24 mouse cellular contexts compared by ENCODE assay signal in the genomic region with DNA sequence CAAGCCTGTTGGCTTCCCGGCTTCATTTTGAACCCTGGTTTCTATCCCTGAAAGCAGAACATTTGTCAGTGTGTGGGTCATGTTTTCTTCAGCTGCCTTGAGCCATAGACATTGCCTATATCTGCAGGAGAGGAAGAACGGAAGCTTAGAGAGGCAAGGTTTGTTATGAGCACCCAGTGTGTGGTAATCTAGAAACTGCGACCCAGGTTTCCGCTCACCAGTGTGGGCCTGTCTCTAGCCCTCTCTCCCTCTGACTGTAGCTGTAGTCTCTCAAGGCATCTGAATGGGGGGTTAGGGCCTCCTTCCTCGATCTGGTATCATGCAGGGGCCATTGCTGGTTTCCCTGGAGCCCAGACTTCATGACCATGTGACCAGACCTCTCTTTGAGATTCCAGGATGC. TPM values are rescaled to one million over a fixed set of nuclear protein-coding genes. Genes with fewer than 3 reads are reported as not detected.
A peak's percentile ranks its signal among the peaks of the same experiment; 100 is the strongest.
DNase-seq lines count a peak whose midpoint lies in the region; ATAC-seq and TF ChIP-seq lines count a peak whose summit lies in the region.
"Had no signal": no experiment of that assay in that cellular context is flagged by ENCODE, and none has a peak within 500 bp of the region (broad histone marks: within the 10 kb centered on the region; RNA-seq: fewer than 3 reads in every experiment).

No protein-coding gene starts in this region.

- no peak overlapping the region for H3K4me3 ChIP-seq in cerebellum, adult 2 months (replicated peaks; ENCODE audit: insufficient read depth, low read depth, low read length)
- H3K4me3 ChIP-seq in limb, embryonic 12.5 days (replicated peaks), result no peak overlapping the region
- H3K4me3 ChIP-seq in limb, embryonic 10.5 days, result no peak overlapping the region
- H3K4me3 ChIP-seq in embryonic facial prominence, embryonic 10.5 days, result no peak overlapping the region
- H3K4me3 ChIP-seq: embryonic facial prominence, embryonic 12.5 days; forebrain, embryonic 15.5 days; left cerebral cortex, adult 2 months; midbrain, embryonic 10.5 days had no signal

- TF ChIP-seq CTCF in cerebellum, adult 2 months (IDR thresholded peaks at IDR 0.05; ENCODE audit: borderline replicate concordance, insufficient read depth, low read depth, low read length), result no peak

- no peak for DNase-seq in cerebellum, adult 2 months
- DNase-seq in cerebellum, postnatal 10 days, result no peak
- no peak for DNase-seq in limb, embryonic 10.5 days (ENCODE audit: low spot score)
- DNase-seq in embryonic facial prominence, embryonic 10.5 days (ENCODE audit: low spot score), result no peak
- no peak for DNase-seq in lung, postnatal 36 days
- no peak for DNase-seq in gastrocnemius, postnatal 4 days (ENCODE audit: low spot score in 2 of 2)
- DNase-seq: adrenal gland, postnatal 14 days; cerebellum, adult 8-10 months; gastrocnemius, postnatal 36 days; heart, postnatal 36 days; kidney, adult 8-10 months; kidney, postnatal 4 days; layer of hippocampus, adult 9-11 months; left cerebral cortex, postnatal 4 days; lung, adult 18-20 months; lung, postnatal 4 days; retina, postnatal 1 day had no signal

- 83% methylated on average over 5 of the region's 5 CpGs for WGBS in cerebellum, adult 2 months
- 81% methylated on average over 5 of the region's 5 CpGs for WGBS in limb, embryonic 12.5 days
- 85% methylated on average over 5 of the region's 5 CpGs for WGBS in limb, embryonic 10.5 days
- 85% methylated on average over 5 of the region's 5 CpGs for WGBS in embryonic facial prominence, embryonic 10.5 days

- peaks cover 57% of the 10 kb centered on the region for H3K4me1 ChIP-seq in cerebellum, adult 2 months (ENCODE audit: control insufficient read depth, insufficient read depth, low read length)
- peaks cover 39% of the 10 kb centered on the region for H3K4me1 ChIP-seq in limb, embryonic 12.5 days (replicated peaks)
- H3K4me1 ChIP-seq in limb, embryonic 10.5 days, result peaks cover 60% of the 10 kb centered on the region
- H3K4me1 ChIP-seq in embryonic facial prominence, embryonic 10.5 days, result peaks cover 76% of the 10 kb centered on the region

- 0 out of 2 replicates have a peak overlapping the region, but pooled peaks have one; percentile 19 for H3K9ac ChIP-seq in limb, embryonic 12.5 days (replicated peaks)
- H3K9ac ChIP-seq: embryonic facial prominence, embryonic 12.5 days; forebrain, embryonic 15.5 days had no signal

- H3K9me3 ChIP-seq in limb, embryonic 12.5 days, result no peaks in the 10 kb centered on the region
- no peaks in the 10 kb centered on the region for H3K9me3 ChIP-seq in limb, embryonic 10.5 days (replicated peaks)
- no peaks in the 10 kb centered on the region for H3K9me3 ChIP-seq in embryonic facial prominence, embryonic 10.5 days
- H3K9me3 ChIP-seq: embryonic facial prominence, embryonic 12.5 days; forebrain, embryonic 15.5 days; G1E; midbrain, embryonic 10.5 days had no signal

- H3K36me3 ChIP-seq in limb, embryonic 12.5 days, result no peaks in the 10 kb centered on the region
- no peaks in the 10 kb centered on the region for H3K36me3 ChIP-seq in limb, embryonic 10.5 days
- H3K36me3 ChIP-seq in embryonic facial prominence, embryonic 10.5 days (replicated peaks), result no peaks in the 10 kb centered on the region; the same call in 1 of the 2 replicates
- H3K36me3 ChIP-seq: embryonic facial prominence, embryonic 12.5 days; forebrain, embryonic 15.5 days; midbrain, embryonic 10.5 days had no signal

- TF ChIP-seq POLR2A in cerebellum, adult 2 months (IDR thresholded peaks at IDR 0.05; ENCODE audit: borderline replicate concordance, insufficient read depth, low read length), result no peak

- H3K4me2 ChIP-seq in limb, embryonic 12.5 days, result no peak overlapping the region
- H3K4me2 ChIP-seq: embryonic facial prominence, embryonic 12.5 days; forebrain, embryonic 15.5 days had no signal

- no peak for ATAC-seq in limb, embryonic 12.5 days (ENCODE audit: insufficient number of reproducible peaks, insufficient read depth, low FRiP score, low TSS enrichment, low read depth)
- ATAC-seq in megakaryocyte, adult 5-6 weeks (ENCODE audit: poor library complexity, severe bottlenecking), result peak; percentile 29
- ATAC-seq: forebrain, embryonic 15.5 days had no signal

- no peaks in the 10 kb centered on the region for H3K27me3 ChIP-seq in cerebellum, adult 2 months (ENCODE audit: control insufficient read depth, insufficient read depth, low read length)
- no peaks in the 10 kb centered on the region for H3K27me3 ChIP-seq in limb, embryonic 12.5 days
- no peaks in the 10 kb centered on the region for H3K27me3 ChIP-seq in limb, embryonic 10.5 days (ENCODE audit: low read depth, poor library complexity, severe bottlenecking)
- H3K27me3 ChIP-seq in embryonic facial prominence, embryonic 10.5 days (replicated peaks; ENCODE audit: low read depth, poor library complexity, severe bottlenecking), result no peaks in the 10 kb centered on the region
- H3K27me3 ChIP-seq: embryonic facial prominence, embryonic 12.5 days; forebrain, embryonic 15.5 days had no signal

- peak overlapping the region; percentile 43; the same call in 1 of the 2 replicates for H3K27ac ChIP-seq in cerebellum, adult 2 months (ENCODE audit: insufficient read depth, low read length)
- H3K27ac ChIP-seq in limb, embryonic 12.5 days, result no peak overlapping the region
- no peak overlapping the region for H3K27ac ChIP-seq in limb, embryonic 10.5 days
- peak overlapping the region; percentile 24; the same call in 1 of the 2 replicates for H3K27ac ChIP-seq in embryonic facial prominence, embryonic 10.5 days (replicated peaks)
- H3K27ac ChIP-seq: forebrain, embryonic 15.5 days; left cerebral cortex, adult 2 months had no signal

RNA-seq across cellular contexts. Expression of a gene that starts 29.1 kb away (rescaled TPM):
- polyA plus RNA-seq in cerebellum, adult 2 months (2012; rRNA removed), result 47.6 and 49.5 TPM in 2 replicates
- 7.3 and 7.8 TPM in 2 replicates for polyA plus RNA-seq in limb, embryonic 12.5 days (2016; fragmentation: Nextera tagmentation; extraction: Ambion mirVana)
- polyA plus RNA-seq in limb, embryonic 10.5 days (2016; fragmentation: Nextera tagmentation; extraction: Ambion mirVana), result 8.7 and 9.0 TPM in 2 replicates
- 8.6 and 9.0 TPM in 2 replicates for polyA plus RNA-seq in embryonic facial prominence, embryonic 10.5 days (2016; fragmentation: Nextera tagmentation; extraction: Ambion mirVana)
- 20.3 and 23.1 TPM in 2 replicates for total RNA-seq in megakaryocyte, adult 5-6 weeks (2015)
- total RNA-seq in megakaryocyte, adult 5-6 weeks (2017), result 11.0 and 11.6 TPM in 2 replicates
- total RNA-seq in gastrocnemius, postnatal 4 days (2021), result 10 to 100 TPM; 24.1 to 24.4 TPM

RNA-seq across cellular contexts. Expression of a gene that starts 45.3 kb away (rescaled TPM):
- 46.3 and 46.6 TPM in 2 replicates for polyA plus RNA-seq in cerebellum, adult 2 months (2012; rRNA removed)
- 12.2 and 17.6 TPM in 2 replicates for polyA plus RNA-seq in limb, embryonic 12.5 days (2016; fragmentation: Nextera tagmentation; extraction: Ambion mirVana)
- polyA plus RNA-seq in limb, embryonic 10.5 days (2016; fragmentation: Nextera tagmentation; extraction: Ambion mirVana), result 14.3 and 15.5 TPM in 2 replicates
- polyA plus RNA-seq in embryonic facial prominence, embryonic 10.5 days (2016; fragmentation: Nextera tagmentation; extraction: Ambion mirVana), result 17.2 and 17.7 TPM in 2 replicates
- 16.5 and 18.5 TPM in 2 replicates for total RNA-seq in megakaryocyte, adult 5-6 weeks (2015)
- 11.6 and 14.1 TPM in 2 replicates for total RNA-seq in megakaryocyte, adult 5-6 weeks (2017)
- total RNA-seq in gastrocnemius, postnatal 4 days (2021), result 10 to 100 TPM; 43.1 to 45.0 TPM

Comparison
In these comparisons a context has a peak if more than half of its experiments do, and no peak if none do; other contexts are left out.
1. H3K27ac ChIP-seq: peak in cerebellum, adult 2 months (single experiment) and embryonic facial prominence, embryonic 10.5 days (single experiment); none in limb, embryonic 12.5 days (single experiment) and limb, embryonic 10.5 days (single experiment).